Mouse (Mus musculus) midbrain, embryonic 13.5 days (tissue): ENCODE data around the gene Ruvbl2. TPM values are rescaled to one million over a fixed set of nuclear protein-coding genes. Genes with fewer than 3 reads are reported as not detected.
A peak's percentile ranks its signal among the peaks of the same experiment; 100 is the strongest.

ENCODE experiments used
- ATAC-seq: fragments of 200-750 bp; cut with Nextera tagmentation; 2 replicates; pipeline ENCODE4 v1.8.0; 2017; ENCODE audit warnings: mild to moderate bottlenecking, moderate TSS enrichment, moderate library complexity
- H3K27ac ChIP-seq: fragments of 300-500 bp; sonication (generic); 2 replicates; pipeline ENCODE4 v1.5.1; 2015; ENCODE audit warnings: inconsistent platforms, mild to moderate bottlenecking, moderate library complexity
- H3K27me3 ChIP-seq: fragments of 300-500 bp; sonication (generic); 2 replicates; pipeline ENCODE4 v1.6.1; 2015; ENCODE audit warnings: mild to moderate bottlenecking, inconsistent platforms
- H3K36me3 ChIP-seq: fragments of 300-500 bp; sonication (generic); 2 replicates; pipeline ENCODE4 v1.6.1; 2015; ENCODE audit warnings: mild to moderate bottlenecking, inconsistent platforms
- H3K4me1 ChIP-seq: fragments of 300-500 bp; sonication (generic); replicated peaks from 2 replicates; pipeline ENCODE4 v1.6.1; 2015; ENCODE audit warnings: inconsistent platforms
- H3K4me2 ChIP-seq: fragments of 300-500 bp; sonication (generic); replicated peaks from 2 replicates; pipeline ENCODE4 v1.6.1; 2015; ENCODE audit warnings: moderate library complexity, mild to moderate bottlenecking, inconsistent platforms
- H3K4me3 ChIP-seq: fragments of 300-500 bp; sonication (generic); replicated peaks from 2 replicates; pipeline ENCODE4 v1.5.1; 2015; ENCODE audit warnings: mild to moderate bottlenecking, inconsistent platforms
- H3K9ac ChIP-seq: fragments of 300-500 bp; sonication (generic); replicated peaks from 2 replicates; pipeline ENCODE4 v1.6.1; 2015; ENCODE audit warnings: mild to moderate bottlenecking, inconsistent platforms
- H3K9me3 ChIP-seq: fragments of 300-500 bp; sonication (generic); 2 replicates; pipeline ENCODE4 v1.6.1; 2016; ENCODE audit warnings: mild to moderate bottlenecking, inconsistent platforms
- WGBS: fragments of 180-500 bp; shearing (Covaris S2); methylation state at CpG from one replicate; pipeline ENCODE4 v1.1.7; 2015; 5-methylcytosine and 5-hydroxymethylcytosine counted together
- polyA plus RNA-seq: library from polyadenylated mRNA; unstranded; fragments of >200 nt; fragmentation: Nextera tagmentation; extraction: Ambion mirVana; gene quantifications from 2 replicates; pipeline ENCODE4 v1.2.1, GENCODE M21; 2015

Gene Ruvbl2
- polyA plus RNA-seq, 1 experiment from 2014 or later: 123 TPM

DNA sequence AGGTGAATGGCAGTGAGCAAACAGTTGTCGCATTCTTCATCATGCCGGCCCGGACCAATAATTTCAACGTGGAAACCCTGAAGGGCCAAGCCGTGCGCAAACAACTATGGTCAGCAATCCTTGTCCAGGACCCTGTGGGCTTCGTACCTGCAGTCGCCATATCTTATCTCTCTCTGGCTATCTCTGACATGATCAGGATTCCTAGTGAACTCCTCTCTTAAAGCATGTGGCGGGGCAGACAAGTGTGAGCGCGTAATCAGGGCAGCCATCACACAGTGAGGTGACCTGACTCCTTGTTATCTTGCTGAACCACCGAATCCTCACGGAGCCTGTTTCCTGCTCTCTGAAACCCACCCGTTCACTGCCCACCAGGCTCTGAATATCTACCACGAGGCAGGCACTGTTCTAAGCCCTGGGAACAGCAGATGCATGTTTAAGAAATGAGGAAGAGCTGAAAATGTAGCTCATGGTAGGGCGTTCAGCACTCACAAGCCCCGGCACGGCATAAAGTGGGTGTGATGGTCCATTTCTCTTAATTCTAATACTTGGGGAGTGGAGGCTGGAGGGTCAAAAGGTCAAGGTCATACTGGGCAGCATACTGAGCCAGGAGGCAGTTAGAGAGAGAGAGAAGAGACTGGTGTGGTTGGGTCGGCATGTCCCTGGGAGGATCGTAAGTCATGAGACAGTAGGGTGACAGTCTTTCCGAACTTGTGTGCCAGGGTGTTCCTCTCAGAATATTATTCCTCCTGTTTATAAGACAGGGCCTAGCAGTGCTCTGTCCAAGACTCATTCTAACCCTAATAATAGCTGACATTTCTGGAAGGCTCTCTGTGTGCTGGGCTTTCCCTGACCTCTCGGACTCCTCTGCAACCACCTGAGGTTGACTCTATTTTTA lies 5.9 kb upstream of the Ruvbl2 start:
- Histone ChIP-seq H3K4me1 (no peaks in the 10 kb centered on the region), H3K9ac (no peak overlapping the region), H3K27me3 (no peaks in the 10 kb centered on the region), H3K27ac (no peak overlapping the region), H3K36me3 (peaks cover 59% of the 10 kb centered on the region), H3K4me2 (no peak overlapping the region), H3K9me3 (no peaks in the 10 kb centered on the region), H3K4me3 (no peak overlapping the region)
- no peak for ATAC-seq
- 90% methylated on average over 22 of the region's 22 CpGs for WGBS

DNA sequence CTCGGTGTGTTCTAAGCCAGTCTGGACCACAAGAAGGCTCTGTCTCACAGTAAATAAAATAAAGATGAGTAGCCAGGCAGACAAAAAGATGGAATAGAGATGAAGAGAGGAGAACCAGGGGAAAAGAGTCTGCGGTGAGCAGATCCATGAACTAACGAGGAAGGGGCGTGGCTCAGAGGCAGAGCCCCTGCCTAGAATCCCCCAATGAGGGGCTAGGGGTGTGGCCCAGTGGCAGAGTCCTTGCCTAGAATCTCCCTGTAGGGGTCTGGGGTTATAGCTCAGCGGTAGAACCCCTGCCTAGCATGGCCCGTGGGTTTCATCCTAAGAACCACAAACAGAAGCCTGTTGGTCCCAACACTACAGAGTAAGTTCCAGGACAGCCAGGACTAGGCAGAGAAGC lies 850 bp downstream of the Ruvbl2 start:
- no peak for ATAC-seq
- H3K9ac ChIP-seq: no peak overlapping the region
- peaks cover 13% of the 10 kb centered on the region for H3K36me3 ChIP-seq
- no peak overlapping the region for H3K27ac ChIP-seq
- 30% methylated on average over 6 of the region's 6 CpGs for WGBS
- no peaks in the 10 kb centered on the region for H3K27me3 ChIP-seq
- no peak overlapping the region for H3K4me3 ChIP-seq
- H3K9me3 ChIP-seq: no peaks in the 10 kb centered on the region
- H3K4me2 ChIP-seq: no peak overlapping the region
- peaks cover 47% of the 10 kb centered on the region for H3K4me1 ChIP-seq

GRCm38 (mm10) chr7:45436444-45436843 lies 1.5 kb downstream of the Ruvbl2 start:
- Histone ChIP-seq H3K36me3 (peaks cover 15% of the 10 kb centered on the region), H3K27ac (no peak overlapping the region), H3K27me3 (no peaks in the 10 kb centered on the region), H3K9me3 (no peaks in the 10 kb centered on the region), H3K4me2 (no peak overlapping the region; the same call in 1 of the 2 replicates), H3K4me3 (no peak overlapping the region), H3K4me1 (peaks cover 47% of the 10 kb centered on the region), H3K9ac (0 out of 2 replicates have a peak overlapping the region, but pooled peaks have one; percentile 6)
- 93% methylated on average over 5 of the region's 5 CpGs for WGBS
- ATAC-seq: no peak

- ATAC-seq: no peak
Measured at GRCm38 (mm10) chr7:45435038-45435437, 2.9 kb downstream of the Ruvbl2 start.

DNA sequence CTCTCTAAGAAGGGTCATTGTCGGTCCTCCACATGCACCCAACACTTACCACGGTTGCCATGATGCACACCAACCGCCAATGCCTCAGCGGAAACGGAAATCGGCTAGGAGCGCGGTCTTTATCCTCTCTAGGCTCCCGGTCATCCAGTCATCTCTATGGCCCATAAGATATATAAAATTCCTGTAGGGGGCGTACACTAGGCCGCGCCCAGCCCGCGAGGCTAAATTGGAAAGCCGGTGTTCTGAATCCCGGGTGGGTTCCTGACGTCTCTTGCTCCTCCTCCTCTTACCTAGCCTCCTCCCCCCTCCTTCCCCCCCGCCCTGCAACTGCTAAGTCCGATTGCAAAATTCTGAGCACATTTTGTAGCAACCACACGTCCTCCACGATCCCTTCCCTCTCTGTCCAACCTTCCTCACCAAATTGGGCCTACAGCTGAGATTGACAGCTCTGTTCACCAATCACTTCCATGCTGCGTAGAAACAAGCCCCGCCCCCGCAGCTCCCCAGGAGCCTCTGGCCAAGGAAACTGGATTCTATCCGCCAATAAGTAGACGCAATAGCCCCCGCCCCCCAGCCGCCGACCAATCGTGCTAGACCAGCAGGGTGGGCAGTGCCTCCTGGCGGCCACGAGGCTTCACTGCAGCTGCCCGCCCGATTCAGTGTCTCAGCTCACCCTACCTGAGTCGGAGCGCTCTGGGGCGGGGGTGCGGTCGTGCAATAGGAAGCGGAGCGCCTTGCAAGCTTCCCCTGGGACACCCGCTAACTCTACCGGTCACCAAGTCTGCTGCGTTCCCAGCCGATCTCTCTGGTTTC lies 3.5 kb downstream of the Ruvbl2 start, which contains the start of gene Gys1:
Gys1 (plus strand) TSS at position 642 of the 813 bp plus-strand sequence.
- Histone ChIP-seq H3K36me3 (peaks cover 27% of the 10 kb centered on the region), H3K27me3 (no peaks in the 10 kb centered on the region), H3K4me2 (peak within 1 kb of the TSS; percentile 99), H3K4me1 (peaks cover 47% of the 10 kb centered on the region), H3K4me3 (peak within 1 kb of the TSS; percentile 95), H3K9me3 (no peaks in the 10 kb centered on the region), H3K27ac (peak within 1 kb of the TSS; percentile 94), H3K9ac (peak within 1 kb of the TSS; percentile 92)
- under 1% methylated on average over 45 of the region's 45 CpGs for WGBS
- ATAC-seq: peak; percentile 97

More at GRCm38 (mm10) chr7:45435038-45435437, 2.9 kb downstream of the Ruvbl2 start:
- Histone ChIP-seq H3K36me3 (peaks cover 24% of the 10 kb centered on the region), H3K4me1 (peaks cover 47% of the 10 kb centered on the region), H3K4me2 (peak overlapping the region; percentile 99), H3K27me3 (no peaks in the 10 kb centered on the region), H3K4me3 (peak overlapping the region; percentile 95), H3K27ac (peak overlapping the region; percentile 35; the same call in 1 of the 2 replicates), H3K9ac (peak overlapping the region; percentile 79), H3K9me3 (no peaks in the 10 kb centered on the region)
- 1% methylated on average over 16 of the region's 16 CpGs for WGBS

DNA sequence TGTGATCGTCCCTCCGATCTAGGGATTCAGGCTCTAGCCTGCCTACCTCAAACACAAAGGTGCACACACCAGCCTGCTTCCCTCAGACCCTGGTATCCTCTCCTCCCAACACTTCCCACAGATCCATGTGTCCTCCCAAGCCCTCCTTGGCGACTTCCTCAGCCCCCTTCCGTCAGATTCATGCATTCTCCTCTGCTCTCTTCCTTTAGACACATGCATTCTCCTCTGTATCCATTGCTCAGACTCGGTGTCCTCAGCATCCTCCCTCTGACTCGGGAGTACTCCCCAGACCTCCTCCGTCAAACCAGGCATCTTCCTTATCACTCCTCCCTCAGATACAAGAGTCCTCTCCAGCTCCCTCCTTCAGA lies 4.1 kb downstream of the Ruvbl2 start:
- no peak for ATAC-seq
- Histone ChIP-seq H3K36me3 (peaks cover 33% of the 10 kb centered on the region), H3K4me1 (peaks cover 47% of the 10 kb centered on the region), H3K27me3 (no peaks in the 10 kb centered on the region), H3K9ac (peak overlapping the region; percentile 92), H3K27ac (peak overlapping the region; percentile 94), H3K9me3 (no peaks in the 10 kb centered on the region), H3K4me3 (peak overlapping the region; percentile 95), H3K4me2 (peak overlapping the region; percentile 99)
- WGBS: under 1% methylated on average over 7 of the region's 7 CpGs

- Histone ChIP-seq H3K4me3 (no peak overlapping the region), H3K27me3 (peaks cover 2% of the 10 kb centered on the region; the same call in 1 of the 2 replicates), H3K36me3 (peaks cover 93% of the 10 kb centered on the region), H3K9me3 (no peaks in the 10 kb centered on the region), H3K27ac (no peak overlapping the region), H3K4me1 (no peaks in the 10 kb centered on the region), H3K9ac (no peak overlapping the region), H3K4me2 (no peak overlapping the region)
- WGBS: 95% methylated on average over 8 of the region's 8 CpGs
- no peak for ATAC-seq
Measured at GRCm38 (mm10) chr7:45426556-45426955, 11.3 kb downstream of the Ruvbl2 start.

DNA sequence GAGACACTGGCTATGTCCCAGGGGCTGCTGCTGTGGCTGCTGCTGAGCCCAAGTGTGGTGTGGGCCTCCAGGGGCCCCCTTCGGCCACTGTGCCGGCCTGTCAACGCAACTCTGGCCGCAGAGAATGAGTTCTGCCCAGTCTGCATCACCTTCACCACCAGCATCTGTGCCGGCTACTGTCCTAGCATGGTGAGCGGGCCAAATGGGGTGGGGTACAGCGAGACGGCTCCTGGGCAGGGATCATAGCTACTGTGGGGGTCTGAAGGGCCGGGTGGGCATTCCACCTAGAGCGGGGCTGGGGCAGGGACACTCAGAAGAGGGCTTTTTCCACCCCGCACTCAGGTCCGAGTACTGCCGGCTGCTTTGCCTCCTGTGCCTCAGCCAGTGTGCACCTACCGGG lies 16.7 kb downstream of the Ruvbl2 start:
- peaks cover 57% of the 10 kb centered on the region for H3K36me3 ChIP-seq
- no peak overlapping the region for H3K9ac ChIP-seq

GRCm38 (mm10) chr7:45420615-45420919 lies 17.3 kb downstream of the Ruvbl2 start, which contains the start of gene Lhb:
TSS of gene Lhb (plus strand) at chr7:45420820.
- ATAC-seq: no peak
- peaks cover 2% of the 10 kb centered on the region; the same call in 1 of the 2 replicates for H3K4me1 ChIP-seq
- H3K27ac ChIP-seq: no peak within 1 kb of the TSS
- no peaks in the 10 kb centered on the region for H3K9me3 ChIP-seq
- 67% methylated on average over 6 of the region's 6 CpGs for WGBS
- H3K4me2 ChIP-seq: no peak within 1 kb of the TSS
- peaks cover 53% of the 10 kb centered on the region for H3K36me3 ChIP-seq
- H3K9ac ChIP-seq: no peak within 1 kb of the TSS
- peaks cover 62% of the 10 kb centered on the region for H3K27me3 ChIP-seq
- no peak within 1 kb of the TSS for H3K4me3 ChIP-seq

More for the DNA sequence above, 16.7 kb downstream of the Ruvbl2 start:
- no peak overlapping the region for H3K4me2 ChIP-seq
- no peak overlapping the region for H3K4me3 ChIP-seq
- H3K4me1 ChIP-seq: no peaks in the 10 kb centered on the region
- H3K27me3 ChIP-seq: peaks cover 56% of the 10 kb centered on the region
- ATAC-seq: no peak
- H3K27ac ChIP-seq: no peak overlapping the region
- 88% methylated on average over 14 of the region's 14 CpGs for WGBS
- H3K9me3 ChIP-seq: no peaks in the 10 kb centered on the region

DNA sequence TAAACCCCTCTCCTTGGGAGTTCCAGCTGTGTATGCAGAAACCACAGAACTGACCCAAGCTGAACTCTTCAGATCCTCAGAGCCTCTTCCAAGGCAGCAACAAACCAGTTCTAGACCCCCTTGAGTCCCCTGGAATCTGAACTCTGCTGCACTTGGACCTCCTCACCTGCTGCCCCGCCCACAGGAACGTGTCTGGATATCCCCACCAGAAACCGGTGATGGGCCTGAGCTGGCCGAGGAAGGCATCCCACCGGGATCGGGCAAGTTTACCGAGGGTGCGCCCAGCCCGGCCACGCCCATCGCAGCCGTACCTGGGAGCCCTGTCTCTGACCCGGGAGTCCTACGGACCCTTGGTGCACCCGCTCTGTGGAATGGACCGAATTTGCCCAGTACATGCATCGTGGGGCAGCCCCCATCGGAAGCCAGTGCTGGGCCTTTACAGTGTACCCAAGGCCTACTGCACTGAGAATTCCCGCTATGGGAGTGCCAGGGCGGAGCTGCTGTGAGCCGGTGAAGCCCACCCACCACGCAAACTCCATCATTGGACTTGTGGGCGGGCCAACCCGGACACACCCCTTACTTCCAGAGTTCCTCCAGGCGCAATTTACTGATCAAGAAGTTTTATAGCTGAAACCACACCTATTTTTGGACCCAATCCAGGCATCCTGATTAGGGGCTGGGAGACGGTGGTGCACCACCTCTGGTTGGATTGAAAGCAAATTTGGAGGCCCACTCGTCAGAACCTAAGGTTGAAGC lies 17.9 kb downstream of the Ruvbl2 start:
- no peak for ATAC-seq
- peaks cover 67% of the 10 kb centered on the region for H3K27me3 ChIP-seq
- H3K4me1 ChIP-seq: peaks cover 4% of the 10 kb centered on the region; the same call in 1 of the 2 replicates
- H3K27ac ChIP-seq: no peak overlapping the region
- no peak overlapping the region for H3K4me3 ChIP-seq
- peaks cover 48% of the 10 kb centered on the region for H3K36me3 ChIP-seq
- no peak overlapping the region for H3K4me2 ChIP-seq
- no peak overlapping the region for H3K9ac ChIP-seq
- H3K9me3 ChIP-seq: no peaks in the 10 kb centered on the region
- WGBS: 16% methylated on average over 27 of the region's 27 CpGs

DNA sequence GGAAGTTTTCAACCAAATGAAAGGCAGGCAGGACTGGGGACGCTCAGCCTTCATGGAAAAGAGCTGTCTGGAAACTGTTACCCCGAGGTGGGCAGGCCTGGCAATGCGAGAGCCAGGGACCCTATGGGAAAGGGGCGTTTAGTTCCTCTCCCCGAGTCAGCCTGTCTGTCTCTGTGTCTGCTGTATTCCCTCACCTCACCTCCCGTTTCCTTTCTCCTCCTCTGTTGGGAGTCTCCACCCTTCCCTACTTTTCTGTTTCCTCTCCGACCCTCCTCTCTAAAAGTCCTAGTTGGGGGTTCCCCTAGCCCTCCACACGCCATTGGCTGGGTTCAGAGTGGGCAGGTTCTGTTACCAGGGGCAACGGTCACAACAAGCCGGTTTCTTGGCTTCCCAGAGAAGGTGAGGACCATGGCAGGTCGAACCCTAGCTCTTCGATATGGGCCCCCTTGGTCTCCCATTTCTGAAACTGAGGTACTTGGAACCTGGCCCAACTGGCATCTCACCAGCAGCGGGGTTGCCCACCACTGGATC lies 19.9 kb downstream of the Ruvbl2 start:
- Histone ChIP-seq H3K4me3 (no peak overlapping the region), H3K27me3 (peaks cover 87% of the 10 kb centered on the region)
- ATAC-seq: no peak

More for the DNA sequence above, 19.9 kb downstream of the Ruvbl2 start:
- Histone ChIP-seq H3K4me2 (no peak overlapping the region), H3K9me3 (no peaks in the 10 kb centered on the region), H3K4me1 (peaks cover 17% of the 10 kb centered on the region), H3K9ac (no peak overlapping the region), H3K36me3 (peaks cover 27% of the 10 kb centered on the region), H3K27ac (no peak overlapping the region)
- WGBS: 12% methylated on average over 13 of the region's 13 CpGs
